Mouse (Mus musculus) cerebral cortex, adult 2 months (tissue): ENCODE results near the gene March4.

Experiments
- WGBS: fragments of 180-500 bp; shearing (Covaris S2); methylation state at CpG from one replicate; pipeline ENCODE4 v1.1.7; 2018; 5-methylcytosine and 5-hydroxymethylcytosine counted together

Gene March4

GRCm38 (mm10) chr1:72442747-72443146 lies 94.0 kb downstream of the March4 start:
- 90% methylated on average over 2 of the region's 2 CpGs for WGBS

- 40% methylated on average over 8 of the region's 8 CpGs for WGBS
Measured at GRCm38 (mm10) chr1:72439146-72439545, 97.6 kb downstream of the March4 start.

- WGBS = 88% methylated on average over 5 of the region's 5 CpGs
Measured at GRCm38 (mm10) chr1:72436967-72437366, 99.8 kb downstream of the March4 start.

- 54% methylated on average over 3 of the region's 3 CpGs for WGBS
Measured at GRCm38 (mm10) chr1:72434510-72434909, 102.2 kb downstream of the March4 start.

GRCm38 (mm10) chr1:72432579-72432978 lies 104.2 kb downstream of the March4 start:
- WGBS = 100% methylated on average over 1 of the region's 1 CpGs

- 84% methylated on average over 7 of the region's 7 CpGs for WGBS
Measured at GRCm38 (mm10) chr1:72429107-72429807, 107.5 kb downstream of the March4 start.

GRCm38 (mm10) chr1:72428526-72428925 lies 108.2 kb downstream of the March4 start:
- WGBS = 86% methylated on average over 8 of the region's 8 CpGs

GRCm38 (mm10) chr1:72426456-72426855 lies 110.3 kb downstream of the March4 start:
- 94% methylated on average over 4 of the region's 4 CpGs for WGBS

GRCm38 (mm10) chr1:72422121-72422520 lies 114.6 kb downstream of the March4 start:
- 93% methylated on average over 4 of the region's 4 CpGs for WGBS

GRCm38 (mm10) chr1:72420220-72420619 lies 116.5 kb downstream of the March4 start:
- WGBS = 88% methylated on average over 2 of the region's 2 CpGs

- 72% methylated on average over 8 of the region's 8 CpGs for WGBS
Measured at GRCm38 (mm10) chr1:72418744-72419655, 117.7 kb downstream of the March4 start.

GRCm38 (mm10) chr1:72414561-72415253 lies 122.0 kb downstream of the March4 start:
- 67% methylated on average over 8 of the region's 8 CpGs for WGBS

GRCm38 (mm10) chr1:72414133-72414532 lies 122.6 kb downstream of the March4 start:
- 38% methylated on average over 8 of the region's 8 CpGs for WGBS

GRCm38 (mm10) chr1:72413205-72413604 lies 123.5 kb downstream of the March4 start:
- 89% methylated on average over 8 of the region's 8 CpGs for WGBS

GRCm38 (mm10) chr1:72411108-72411507 lies 125.6 kb downstream of the March4 start:
- WGBS = 79% methylated on average over 8 of the region's 8 CpGs

GRCm38 (mm10) chr1:72409936-72410335 lies 126.8 kb downstream of the March4 start:
- WGBS = 67% methylated on average over 5 of the region's 5 CpGs

GRCm38 (mm10) chr1:72406505-72407079 lies 130.1 kb downstream of the March4 start:
- WGBS = 80% methylated on average over 14 of the region's 14 CpGs

- 76% methylated on average over 8 of the region's 8 CpGs for WGBS
Measured at GRCm38 (mm10) chr1:72401331-72402069, 135.2 kb downstream of the March4 start.

GRCm38 (mm10) chr1:72400616-72401015 lies 136.1 kb downstream of the March4 start:
- WGBS = 60% methylated on average over 9 of the region's 9 CpGs

GRCm38 (mm10) chr1:72399720-72400401 lies 136.9 kb downstream of the March4 start:
- WGBS = 88% methylated on average over 8 of the region's 8 CpGs
